Comparison of ENCODE assay signal across 18 mouse cellular contexts in the genomic region with DNA sequence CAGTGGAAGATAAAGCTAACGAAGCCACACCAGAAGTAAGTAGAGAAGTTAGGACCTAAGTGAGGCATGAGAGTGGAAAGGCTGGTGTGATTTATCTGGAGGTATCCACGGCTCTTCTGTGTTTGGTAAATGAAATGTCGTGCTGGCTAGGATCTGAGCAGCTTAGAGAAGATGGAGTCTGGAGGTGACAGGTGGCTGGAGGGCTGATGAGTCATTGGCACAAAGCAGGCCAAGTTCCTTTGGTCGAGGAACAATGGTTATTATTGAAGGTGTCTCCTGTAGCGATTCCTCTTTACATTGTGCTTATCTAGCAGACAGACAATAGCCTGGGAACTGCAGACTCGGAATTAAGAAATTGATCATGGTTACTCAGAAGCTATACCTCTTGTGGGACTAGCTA.
A peak's percentile ranks its signal among the peaks of the same experiment; 100 is the strongest.
DNase-seq lines count a peak whose midpoint lies in the region; ATAC-seq lines count a peak whose summit lies in the region.
"Had no signal": no experiment of that assay in that cellular context is flagged by ENCODE, and none has a peak within 500 bp of the region (broad histone marks: within the 10 kb centered on the region; RNA-seq: fewer than 3 reads in every experiment).

No protein-coding gene starts in this region.

- DNase-seq in frontal cortex, adult 2 months (ENCODE audit: extremely low spot score in 1 of 2, low spot score in 1 of 2) = no peak
- DNase-seq in cerebellum, adult 8-10 months = peak; percentile 79
- DNase-seq in cerebellum, postnatal 14 days = peak; percentile 56 to 73
- DNase-seq in adrenal gland, postnatal 25 days = no peak
- no peak for DNase-seq in heart, postnatal 4 days
- no peak for DNase-seq in right cerebral cortex, postnatal 36 days (ENCODE audit: low spot score in 2 of 2)
- DNase-seq: adrenal gland, postnatal 14 days; gastrocnemius, adult 2 months; gastrocnemius, postnatal 25 days; heart, postnatal 36 days; kidney, adult 8-10 months had no signal

- ATAC-seq in frontal cortex, adult (ENCODE audit: low TSS enrichment) = peak; percentile 28; the same call in 1 of the 2 replicates
- ATAC-seq: activated CD4-positive, CD25-positive, alpha-beta regulatory T cell, adult 4 months; forebrain, embryonic 16.5 days; hindbrain, embryonic 16.5 days; inflammation-experienced regulatory T-cells, adult 6 months; intestine, postnatal 0 days; Patski had no signal

Comparison
In these comparisons a context has a peak if more than half of its experiments do, and no peak if none do; other contexts are left out.
1. DNase-seq: peak in cerebellum, adult 8-10 months (single experiment) and cerebellum, postnatal 14 days (2 of 2); none in frontal cortex, adult 2 months (0 of 2), adrenal gland, postnatal 25 days (single experiment), heart, postnatal 4 days (single experiment) and right cerebral cortex, postnatal 36 days (0 of 2).